24 mouse cellular contexts compared by ENCODE assay signal in the genomic region with DNA sequence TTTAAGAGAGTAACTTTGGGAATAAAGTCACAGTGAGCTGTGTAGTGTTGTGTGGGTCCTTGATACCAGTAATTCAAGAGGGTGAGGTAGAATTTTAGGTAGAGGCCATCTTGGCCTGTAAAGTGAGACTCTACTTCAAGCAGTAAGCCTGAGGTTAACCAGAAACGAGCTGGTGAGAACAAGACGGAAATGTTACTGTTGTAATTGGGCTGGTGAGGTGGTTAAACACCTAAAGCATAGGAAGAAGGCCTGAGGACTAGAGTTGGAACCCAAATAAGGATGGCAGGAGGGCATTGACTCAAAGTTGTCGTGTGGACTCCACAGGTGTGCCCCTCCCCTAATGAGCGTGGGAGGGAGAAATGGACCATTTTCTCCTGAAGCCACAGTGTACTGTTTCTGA. TPM values are rescaled to one million over a fixed set of nuclear protein-coding genes. Genes with fewer than 3 reads are reported as not detected.
A peak's percentile ranks its signal among the peaks of the same experiment; 100 is the strongest.
DNase-seq lines count a peak whose midpoint lies in the region; ATAC-seq lines count a peak whose summit lies in the region.
"Had no signal": no experiment of that assay in that cellular context is flagged by ENCODE, and none has a peak within 500 bp of the region (broad histone marks: within the 10 kb centered on the region; RNA-seq: fewer than 3 reads in every experiment).

No protein-coding gene starts in this region.

- H3K27me3 ChIP-seq in forebrain, embryonic 12.5 days: no peaks in the 10 kb centered on the region
- no peaks in the 10 kb centered on the region for H3K27me3 ChIP-seq in forebrain, embryonic 11.5 days (ENCODE audit: control insufficient read depth, insufficient read depth, low read length)
- no peaks in the 10 kb centered on the region for H3K27me3 ChIP-seq in neural tube, embryonic 13.5 days
- H3K27me3 ChIP-seq in neural tube, embryonic 15.5 days (replicated peaks): no peaks in the 10 kb centered on the region
- H3K27me3 ChIP-seq: embryonic facial prominence, embryonic 12.5 days; hindbrain, embryonic 12.5 days; neural tube, embryonic 12.5 days had no signal

- H3K9ac ChIP-seq in forebrain, embryonic 12.5 days: no peak overlapping the region
- H3K9ac ChIP-seq in forebrain, embryonic 11.5 days (ENCODE audit: low read length): no peak overlapping the region
- no peak overlapping the region for H3K9ac ChIP-seq in neural tube, embryonic 13.5 days
- no peak overlapping the region for H3K9ac ChIP-seq in neural tube, embryonic 15.5 days (replicated peaks)
- H3K9ac ChIP-seq: neural tube, embryonic 12.5 days had no signal

- H3K36me3 ChIP-seq in forebrain, embryonic 12.5 days (replicated peaks): no peaks in the 10 kb centered on the region
- H3K36me3 ChIP-seq in forebrain, embryonic 11.5 days (ENCODE audit: control insufficient read depth, insufficient read depth, low read length): no peaks in the 10 kb centered on the region; the same call in 1 of the 2 replicates
- peaks cover 10% of the 10 kb centered on the region; the same call in 1 of the 2 replicates for H3K36me3 ChIP-seq in neural tube, embryonic 13.5 days
- H3K36me3 ChIP-seq in neural tube, embryonic 15.5 days: no peaks in the 10 kb centered on the region

- peaks cover 27% of the 10 kb centered on the region for H3K4me1 ChIP-seq in forebrain, embryonic 12.5 days
- H3K4me1 ChIP-seq in forebrain, embryonic 11.5 days (replicated peaks; ENCODE audit: control insufficient read depth, insufficient read depth, low read length): peaks cover 8% of the 10 kb centered on the region; the same call in 1 of the 2 replicates
- peaks cover 42% of the 10 kb centered on the region for H3K4me1 ChIP-seq in neural tube, embryonic 13.5 days (replicated peaks)
- peaks cover 42% of the 10 kb centered on the region for H3K4me1 ChIP-seq in neural tube, embryonic 15.5 days

- no peak overlapping the region for H3K27ac ChIP-seq in forebrain, embryonic 12.5 days
- H3K27ac ChIP-seq in forebrain, embryonic 11.5 days (ENCODE audit: low read depth, low read length): no peak overlapping the region
- H3K27ac ChIP-seq in neural tube, embryonic 13.5 days (replicated peaks): no peak overlapping the region
- H3K27ac ChIP-seq in neural tube, embryonic 15.5 days (replicated peaks): no peak overlapping the region
- H3K27ac ChIP-seq: embryonic facial prominence, embryonic 12.5 days; hindbrain, embryonic 12.5 days; neural tube, embryonic 12.5 days; stomach, postnatal 0 days had no signal

- 87% methylated on average over 4 of the region's 4 CpGs for WGBS in forebrain, embryonic 12.5 days
- 90% methylated on average over 4 of the region's 4 CpGs for WGBS in forebrain, embryonic 11.5 days
- 81% methylated on average over 4 of the region's 4 CpGs for WGBS in neural tube, embryonic 13.5 days
- 89% methylated on average over 4 of the region's 4 CpGs for WGBS in neural tube, embryonic 15.5 days

- no peak overlapping the region for H3K4me3 ChIP-seq in forebrain, embryonic 12.5 days (replicated peaks)
- no peak overlapping the region for H3K4me3 ChIP-seq in forebrain, embryonic 11.5 days (ENCODE audit: low read depth, low read length)
- H3K4me3 ChIP-seq in neural tube, embryonic 13.5 days: no peak overlapping the region
- no peak overlapping the region for H3K4me3 ChIP-seq in neural tube, embryonic 15.5 days (replicated peaks)
- H3K4me3 ChIP-seq: neural tube, embryonic 12.5 days had no signal

- no peak for DNase-seq in forebrain, embryonic 11.5 days (ENCODE audit: low spot score)
- no peak for DNase-seq in neural tube, embryonic 10.5 days (ENCODE audit: extremely low spot score, low spot score)
- DNase-seq in T-cell, adult 2 months (ENCODE audit: low spot score): peak; percentile 65
- DNase-seq in spleen, postnatal 14 days (ENCODE audit: low spot score in 2 of 2): no peak
- no peak for DNase-seq in right cerebral cortex, adult 2 months (ENCODE audit: low spot score in 2 of 2)
- DNase-seq: B cell, adult 2 months; cerebellum, adult 8-10 months; gastrocnemius, postnatal 25 days; kidney, adult 9 months; kidney, postnatal 4 days; lung, postnatal 14 days; right cerebral cortex, postnatal 25 days; thymus, postnatal 4 days had no signal

- H3K9me3 ChIP-seq in forebrain, embryonic 12.5 days: no peaks in the 10 kb centered on the region
- H3K9me3 ChIP-seq in forebrain, embryonic 11.5 days (ENCODE audit: control insufficient read depth, low read length): no peaks in the 10 kb centered on the region
- no peaks in the 10 kb centered on the region for H3K9me3 ChIP-seq in neural tube, embryonic 13.5 days
- H3K9me3 ChIP-seq in neural tube, embryonic 15.5 days (replicated peaks): no peaks in the 10 kb centered on the region
- H3K9me3 ChIP-seq: embryonic facial prominence, embryonic 12.5 days; hindbrain, embryonic 12.5 days; neural tube, embryonic 12.5 days had no signal

- H3K4me2 ChIP-seq in forebrain, embryonic 12.5 days: 0 out of 2 replicates have a peak overlapping the region, but pooled peaks have one; percentile 6
- no peak overlapping the region for H3K4me2 ChIP-seq in forebrain, embryonic 11.5 days (ENCODE audit: low read depth, low read length, severe bottlenecking)
- H3K4me2 ChIP-seq in neural tube, embryonic 13.5 days: 0 out of 2 replicates have a peak overlapping the region, but pooled peaks have one; percentile 88
- 0 out of 2 replicates have a peak overlapping the region, but pooled peaks have one; percentile 5 for H3K4me2 ChIP-seq in neural tube, embryonic 15.5 days

- ATAC-seq in forebrain, embryonic 12.5 days (ENCODE audit: low FRiP score): no peak
- no peak for ATAC-seq in forebrain, embryonic 11.5 days (replicated peaks; ENCODE audit: low FRiP score)
- ATAC-seq in neural tube, embryonic 13.5 days (ENCODE audit: low read depth): no peak
- ATAC-seq in neural tube, embryonic 15.5 days (ENCODE audit: low FRiP score): no peak

RNA-seq across cellular contexts. Expression of gene Gm5129, which starts 2.3 kb away (rescaled TPM):
- polyA plus RNA-seq in forebrain, embryonic 12.5 days (2016; fragmentation: Nextera tagmentation; extraction: Ambion mirVana): not detected in 2 replicates
- polyA plus RNA-seq in forebrain, embryonic 11.5 days (2014; fragmentation: Nextera tagmentation; extraction: Ambion mirVana): not detected in 2 replicates
- not detected in 2 replicates for polyA plus RNA-seq in neural tube, embryonic 13.5 days (2015; fragmentation: Nextera tagmentation; extraction: Ambion mirVana)
- polyA plus RNA-seq in neural tube, embryonic 15.5 days (2015; fragmentation: Nextera tagmentation; extraction: Ambion mirVana): not detected in 2 replicates
- polyA plus RNA-seq: embryonic facial prominence, embryonic 12.5 days; frontal cortex, adult 2 months; heart, postnatal 0 days; hindbrain, embryonic 12.5 days; intestine, embryonic 14.5 days; liver, adult 2 months; neural tube, embryonic 12.5 days; stomach, postnatal 0 days had no signal

RNA-seq across cellular contexts. Expression of gene Dnajb6, which starts 2.6 kb away (rescaled TPM):
- polyA plus RNA-seq in forebrain, embryonic 12.5 days (2016; fragmentation: Nextera tagmentation; extraction: Ambion mirVana): 241 and 255 TPM in 2 replicates
- 210 and 226 TPM in 2 replicates for polyA plus RNA-seq in forebrain, embryonic 11.5 days (2014; fragmentation: Nextera tagmentation; extraction: Ambion mirVana)
- 302 and 306 TPM in 2 replicates for polyA plus RNA-seq in neural tube, embryonic 13.5 days (2015; fragmentation: Nextera tagmentation; extraction: Ambion mirVana)
- 266 and 298 TPM in 2 replicates for polyA plus RNA-seq in neural tube, embryonic 15.5 days (2015; fragmentation: Nextera tagmentation; extraction: Ambion mirVana)
